Mouse (Mus musculus) left cerebral cortex, postnatal 4 days (tissue): ENCODE measurements around the gene Pde8a. TPM values are rescaled to one million over a fixed set of nuclear protein-coding genes. Genes with fewer than 3 reads are reported as not detected.

Experiments
- DNase-seq: peaks from one replicate; pipeline ENCODE4 v3.0.0-alpha.2; 2022
- intact Hi-C: fragments of 180-260 bp; cut with DNase I; formaldehyde crosslinking; loops from one replicate; pipeline ENCODE4 v1.15.1; 2025
- total RNA-seq, 2 experiments: library from RNA; stranded (reverse); gene quantifications; 2 replicates each; pipeline ENCODE4 v1.2.3; 2021

Pde8a gene
- total RNA-seq, 2 experiments from 2014 or later, result 2.4 to 4.5 TPM

DNA sequence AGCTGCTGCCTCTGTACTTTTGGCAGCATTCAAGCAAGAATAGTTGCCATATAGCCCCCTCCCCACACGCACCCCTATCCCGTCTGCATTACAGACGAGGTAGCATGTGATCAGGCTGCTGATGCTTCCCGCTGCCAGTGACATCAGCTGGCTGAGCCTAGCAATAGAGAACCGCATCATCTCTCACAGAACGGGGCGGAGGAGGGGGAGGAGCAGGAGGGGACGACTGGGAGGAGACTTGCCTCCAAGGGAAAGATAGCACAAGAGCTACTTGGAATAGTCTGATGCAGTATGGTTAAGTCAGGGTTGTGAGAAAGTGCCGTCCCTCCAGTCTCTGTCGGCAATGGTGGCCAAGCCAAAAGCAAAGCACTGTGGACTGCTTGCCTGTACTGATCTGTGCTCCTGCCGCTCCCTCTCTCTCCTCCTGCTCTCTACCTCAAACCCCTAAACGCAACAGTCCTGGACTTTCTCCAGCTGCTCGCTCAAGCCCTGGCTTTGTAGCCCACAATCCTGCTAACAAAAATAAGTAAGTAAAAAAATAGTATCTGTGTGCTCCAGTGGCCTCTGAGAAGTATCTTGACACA, 159.0 kb downstream of the Pde8a start:
- intact Hi-C loops, result no loop called here
- DNase-seq, result peak; percentile 65

DNA sequence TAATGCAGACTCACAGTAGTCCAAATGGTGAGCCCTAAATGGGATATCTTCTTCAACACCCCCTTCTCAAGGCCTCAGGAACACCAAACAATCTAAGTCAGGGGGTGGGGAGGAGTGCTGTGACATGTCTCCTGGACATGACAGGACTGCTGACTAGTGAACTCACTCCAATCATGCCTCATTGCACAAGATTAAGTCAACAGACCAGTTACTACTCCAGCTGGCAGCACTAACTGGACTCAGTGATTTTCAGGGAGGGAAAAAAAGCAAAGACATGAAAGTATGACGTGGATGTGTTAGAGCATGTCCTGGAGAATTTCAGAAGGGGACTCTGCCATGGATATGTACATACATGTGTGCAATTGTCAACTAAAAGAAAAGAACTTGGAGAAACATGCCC, 166.0 kb downstream of the Pde8a start:
- intact Hi-C loops, result no loop called here
- DNase-seq, result no peak

Other genes with a start within 250 kb of the Pde8a start
- gene Zfp592, start 219.9 kb upstream of the Pde8a start, total RNA-seq, result 10 to 100 TPM; 25.7 to 26.8 TPM
- gene Alpk3, start 156.0 kb upstream of the Pde8a start, total RNA-seq, result under 1 TPM; 0.58 to 0.62 TPM
- under 1 TPM in 1 of 2 experiments, not detected in 1; 0.12 TPM for gene Slc28a1, start 98.8 kb upstream of the Pde8a start, total RNA-seq
- gene Rps17, start 131.7 kb downstream of the Pde8a start, total RNA-seq, result 100 to 1,000 TPM; 830 to 890 TPM
- gene Cpeb1, start 241.9 kb downstream of the Pde8a start, total RNA-seq, result 10 to 100 TPM; 10.0 to 11.6 TPM